Mouse (Mus musculus): Measurements from ENCODE around the gene Golph3. TPM values are rescaled to one million over a fixed set of nuclear protein-coding genes. Genes with fewer than 3 reads are reported as not detected.

Gene Golph3
- total and polyA plus RNA-seq, 2 experiments from 2014 or later = 55.8 to 116 TPM

DNA sequence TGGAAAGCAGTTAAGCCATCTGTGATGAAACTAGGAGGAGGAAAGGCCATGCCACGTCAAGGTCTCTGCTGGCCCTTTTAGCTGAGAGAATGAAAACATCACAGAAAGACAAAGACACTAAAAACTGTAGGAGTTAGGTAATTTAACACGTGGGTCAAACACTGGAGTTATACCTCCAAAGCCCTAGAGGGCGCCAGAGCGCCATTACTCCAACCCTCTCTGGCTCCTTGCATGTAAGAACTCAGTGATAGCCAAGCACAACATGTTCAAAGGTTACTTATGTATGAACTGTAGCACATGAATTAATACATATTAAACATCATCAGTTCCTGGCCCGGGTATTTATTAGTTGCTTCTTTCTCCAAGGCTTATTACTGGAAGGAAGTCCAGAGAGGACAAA, 59.3 kb downstream of the Golph3 start:
- Histone ChIP-seq H3K36me3 (ENCODE audit: insufficient read depth, low read length) (no peaks in the 10 kb centered on the region), H3K27me3 (ENCODE audit: insufficient read depth, low read length) (no peaks in the 10 kb centered on the region), H3K4me1 (ENCODE audit: insufficient read depth, low read length) (no peaks in the 10 kb centered on the region; the same call in 1 of the 2 replicates), H3K4me2 (ENCODE audit: low read depth, low read length, poor library complexity, severe bottlenecking) (no peak overlapping the region), H3K9me3 (ENCODE audit: low read length) (no peaks in the 10 kb centered on the region), H3K27ac (ENCODE audit: low read depth, low read length) (no peak overlapping the region), H3K4me3 (ENCODE audit: low read depth, low read length) (no peak overlapping the region), H3K9ac (replicated peaks; ENCODE audit: low read length, poor library complexity, severe bottlenecking) (no peak overlapping the region)
- no peak for ATAC-seq (ENCODE audit: low FRiP score)
- DNase-seq (ENCODE audit: low spot score) = peak; percentile 54
- 56% methylated on average over 5 of the region's 5 CpGs for WGBS
- peak; percentile 63 for TF ChIP-seq CTCF (IDR thresholded peaks at IDR 0.05)

DNA sequence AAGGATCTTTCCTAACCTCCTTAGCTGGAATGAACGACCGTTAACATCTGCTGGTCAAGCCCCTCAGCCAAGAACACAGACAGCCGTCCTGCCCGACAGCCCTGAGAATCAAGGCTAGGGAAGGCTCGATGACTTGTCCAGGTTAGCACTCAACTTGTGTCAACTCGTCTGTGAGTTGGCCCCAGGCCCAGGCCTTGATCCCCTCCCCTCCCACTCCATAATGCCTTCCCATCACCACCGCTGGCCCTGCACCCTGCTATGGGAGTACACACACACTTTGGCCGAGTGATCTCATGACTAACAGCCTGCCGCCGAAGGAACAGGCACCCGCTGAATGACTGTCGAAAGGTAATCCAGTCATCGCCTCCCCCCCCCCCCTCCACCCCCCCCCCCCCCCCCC, 63.4 kb downstream of the Golph3 start:
- Histone ChIP-seq H3K4me1 (ENCODE audit: insufficient read depth, low read length) (no peaks in the 10 kb centered on the region), H3K4me3 (ENCODE audit: low read depth, low read length) (no peak overlapping the region), H3K36me3 (ENCODE audit: insufficient read depth, low read length) (no peaks in the 10 kb centered on the region), H3K4me2 (ENCODE audit: low read depth, low read length, poor library complexity, severe bottlenecking) (no peak overlapping the region), H3K27me3 (ENCODE audit: insufficient read depth, low read length) (no peaks in the 10 kb centered on the region), H3K9me3 (ENCODE audit: low read length) (no peaks in the 10 kb centered on the region), H3K27ac (ENCODE audit: low read depth, low read length) (no peak overlapping the region), H3K9ac (replicated peaks; ENCODE audit: low read length, poor library complexity, severe bottlenecking) (no peak overlapping the region)
- WGBS = 84% methylated on average over 13 of the region's 13 CpGs
- DNase-seq (ENCODE audit: low spot score) (no peak), ATAC-seq (ENCODE audit: low FRiP score) (no peak)
- TF ChIP-seq CTCF (IDR thresholded peaks at IDR 0.05) = no peak

GRCm38 (mm10) chr15:12388726-12389489, 67.7 kb downstream of the Golph3 start:
- TF ChIP-seq CTCF (IDR thresholded peaks at IDR 0.05) = no peak

GRCm38 (mm10) chr15:12394758-12395157, 73.5 kb downstream of the Golph3 start:
- DNase-seq (ENCODE audit: low spot score) = no peak
- Histone ChIP-seq H3K9me3 (ENCODE audit: low read length) (no peaks in the 10 kb centered on the region), H3K27ac (ENCODE audit: low read depth, low read length) (no peak overlapping the region), H3K4me1 (ENCODE audit: insufficient read depth, low read length) (no peaks in the 10 kb centered on the region), H3K4me2 (ENCODE audit: low read depth, low read length, poor library complexity, severe bottlenecking) (no peak overlapping the region), H3K36me3 (ENCODE audit: insufficient read depth, low read length) (no peaks in the 10 kb centered on the region), H3K27me3 (ENCODE audit: insufficient read depth, low read length) (no peaks in the 10 kb centered on the region), H3K4me3 (ENCODE audit: low read depth, low read length) (no peak overlapping the region), H3K9ac (replicated peaks; ENCODE audit: low read length, poor library complexity, severe bottlenecking) (no peak overlapping the region)
- no peak for TF ChIP-seq CTCF (IDR thresholded peaks at IDR 0.05)
- ATAC-seq (ENCODE audit: low FRiP score) = no peak
- WGBS = 90% methylated on average over 10 of the region's 10 CpGs

More at GRCm38 (mm10) chr15:12388726-12389489, 67.7 kb downstream of the Golph3 start:
- no peak for DNase-seq (ENCODE audit: low spot score)
- H3K27ac ChIP-seq (ENCODE audit: low read depth, low read length) = no peak overlapping the region
- WGBS = 23% methylated on average over 15 of the region's 15 CpGs
- H3K9ac ChIP-seq (replicated peaks; ENCODE audit: low read length, poor library complexity, severe bottlenecking) = no peak overlapping the region
- H3K36me3 ChIP-seq (ENCODE audit: insufficient read depth, low read length) = no peaks in the 10 kb centered on the region
- ATAC-seq (ENCODE audit: low FRiP score) = peak; percentile 32; the same call in 1 of the 2 replicates
- no peak overlapping the region for H3K4me3 ChIP-seq (ENCODE audit: low read depth, low read length)
- no peak overlapping the region for H3K4me2 ChIP-seq (ENCODE audit: low read depth, low read length, poor library complexity, severe bottlenecking)
- no peaks in the 10 kb centered on the region for H3K27me3 ChIP-seq (ENCODE audit: insufficient read depth, low read length)
- no peaks in the 10 kb centered on the region for H3K9me3 ChIP-seq (ENCODE audit: low read length)
- no peaks in the 10 kb centered on the region for H3K4me1 ChIP-seq (ENCODE audit: insufficient read depth, low read length)

DNA sequence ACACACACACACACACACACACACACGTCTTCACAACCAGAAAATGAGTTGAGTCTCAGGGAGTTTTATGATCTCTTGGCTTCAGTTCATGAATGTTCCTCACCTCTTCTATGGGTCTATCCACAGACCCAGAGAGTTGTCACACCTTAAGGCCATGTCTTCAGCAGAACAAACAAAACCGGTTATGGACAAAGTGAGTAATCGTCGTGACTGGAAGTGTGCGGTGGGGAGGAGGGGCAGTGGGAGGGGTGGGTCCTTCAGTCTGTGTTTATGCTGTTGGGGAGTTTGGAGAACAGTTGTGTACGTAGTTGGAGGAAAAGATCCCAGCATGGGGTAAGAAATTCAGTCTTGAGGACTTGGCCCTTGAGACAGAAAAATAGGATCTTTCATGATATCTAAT, 75.8 kb downstream of the Golph3 start:
- no peaks in the 10 kb centered on the region for H3K27me3 ChIP-seq (ENCODE audit: insufficient read depth, low read length)
- 81% methylated on average over 6 of the region's 6 CpGs for WGBS
- H3K27ac ChIP-seq (ENCODE audit: low read depth, low read length) = no peak overlapping the region
- no peak overlapping the region for H3K4me3 ChIP-seq (ENCODE audit: low read depth, low read length)
- H3K36me3 ChIP-seq (ENCODE audit: insufficient read depth, low read length) = no peaks in the 10 kb centered on the region
- no peak for TF ChIP-seq CTCF (IDR thresholded peaks at IDR 0.05)
- DNase-seq (ENCODE audit: low spot score) (no peak), ATAC-seq (ENCODE audit: low FRiP score) (no peak)
- no peaks in the 10 kb centered on the region for H3K4me1 ChIP-seq (ENCODE audit: insufficient read depth, low read length)
- H3K4me2 ChIP-seq (ENCODE audit: low read depth, low read length, poor library complexity, severe bottlenecking) = no peak overlapping the region
- H3K9ac ChIP-seq (replicated peaks; ENCODE audit: low read length, poor library complexity, severe bottlenecking) = no peak overlapping the region
- H3K9me3 ChIP-seq (ENCODE audit: low read length) = no peaks in the 10 kb centered on the region

Other genes with a start within 250 kb of the Golph3 start
- gene Zfr, start 203.6 kb upstream of the Golph3 start, total RNA-seq (2014; rRNA removed) = 245 and 300 TPM in 2 replicates
- 198 and 212 TPM in 2 replicates for gene Zfr, start 203.6 kb upstream of the Golph3 start, polyA plus RNA-seq (2015; fragmentation: Nextera tagmentation; extraction: Ambion mirVana)
- gene Mtmr12, start 116.4 kb upstream of the Golph3 start, total RNA-seq (2014; rRNA removed) = 10.4 and 12.6 TPM in 2 replicates
- 4.5 and 4.8 TPM in 2 replicates for gene Mtmr12, start 116.4 kb upstream of the Golph3 start, polyA plus RNA-seq (2015; fragmentation: Nextera tagmentation; extraction: Ambion mirVana)
- not detected in 2 replicates for gene 1810049J17Rik, start 449 bp downstream of the Golph3 start, total RNA-seq (2014; rRNA removed)
- gene 1810049J17Rik, start 449 bp downstream of the Golph3 start, polyA plus RNA-seq (2015; fragmentation: Nextera tagmentation; extraction: Ambion mirVana) = 0.96 and 1.9 TPM in 2 replicates